Mouse (Mus musculus) midbrain, embryonic 14.5 days (tissue): ENCODE data around the gene Cdh23. TPM values are rescaled to one million over a fixed set of nuclear protein-coding genes. Genes with fewer than 3 reads are reported as not detected.

ENCODE experiments used
- ATAC-seq: fragments of 200-750 bp; cut with Nextera tagmentation; 2 replicates; pipeline ENCODE4 v1.8.0; 2017; ENCODE audit warnings: moderate number of reproducible peaks, moderate library complexity; ENCODE audit not compliant: low FRiP score, low TSS enrichment
- DNase-seq: peaks from one replicate; pipeline ENCODE4 v3.0.0-alpha.2; 2015
- H3K27ac ChIP-seq: fragments of 300-500 bp; sonication (generic); replicated peaks from 2 replicates; pipeline ENCODE4 v1.5.1; 2014; ENCODE audit warnings: mild to moderate bottlenecking, low read depth, low read length, moderate library complexity
- H3K27me3 ChIP-seq: fragments of 300-500 bp; sonication (generic); 2 replicates; pipeline ENCODE4 v1.6.1; 2014; ENCODE audit warnings: low read length, control low read depth, mixed read lengths; ENCODE audit not compliant: control insufficient read depth, insufficient read depth
- H3K36me3 ChIP-seq: fragments of 300-500 bp; sonication (generic); 2 replicates; pipeline ENCODE4 v1.6.1; 2014; ENCODE audit warnings: low read length, control low read depth; ENCODE audit not compliant: control insufficient read depth, insufficient read depth
- H3K4me1 ChIP-seq: fragments of 300-500 bp; sonication (generic); 2 replicates; pipeline ENCODE4 v1.6.1; 2014; ENCODE audit warnings: mild to moderate bottlenecking, antibody characterized with exemption, low read length, control low read depth; ENCODE audit not compliant: control insufficient read depth, insufficient read depth
- H3K4me2 ChIP-seq: fragments of 300-500 bp; sonication (generic); 2 replicates; pipeline ENCODE4 v1.6.1; 2014; ENCODE audit warnings: mild to moderate bottlenecking, low read length, moderate library complexity
- H3K4me3 ChIP-seq: fragments of 300-500 bp; sonication (generic); replicated peaks from 2 replicates; pipeline ENCODE4 v1.5.1; 2014; ENCODE audit warnings: low read depth, low read length
- H3K9ac ChIP-seq: fragments of 300-500 bp; sonication (generic); replicated peaks from 2 replicates; pipeline ENCODE4 v1.6.1; 2014; ENCODE audit warnings: mild to moderate bottlenecking, low read length, moderate library complexity
- H3K9me3 ChIP-seq: fragments of 300-500 bp; sonication (generic); 2 replicates; pipeline ENCODE4 v1.6.1; 2016; ENCODE audit warnings: low read length, control low read depth, mixed read lengths; ENCODE audit not compliant: control insufficient read depth
- WGBS: fragments of 180-500 bp; shearing (Covaris S2); extraction: QIAGEN DNeasy Blood & Tissue Kit; methylation state at CpG from one replicate; pipeline ENCODE4 v1.1.7; 2014; 5-methylcytosine and 5-hydroxymethylcytosine counted together
- polyA plus RNA-seq: library from polyadenylated mRNA; unstranded; fragments of >200 nt; fragmentation: Nextera tagmentation; extraction: Ambion mirVana; gene quantifications from 2 replicates; pipeline ENCODE4 v1.2.1, GENCODE M21; 2014

Cdh23 gene
- polyA plus RNA-seq, 1 experiment from 2014 or later = 5.0 TPM

GRCm38 (mm10) chr10:60328963-60329650, 367.2 kb downstream of the Cdh23 start:
- ATAC-seq = no peak
- no peak overlapping the region for H3K4me3 ChIP-seq
- H3K36me3 ChIP-seq = no peaks in the 10 kb centered on the region
- no peak overlapping the region for H3K4me2 ChIP-seq
- DNase-seq = peak; percentile 21
- no peak overlapping the region for H3K27ac ChIP-seq
- H3K27me3 ChIP-seq = no peaks in the 10 kb centered on the region
- no peaks in the 10 kb centered on the region for H3K9me3 ChIP-seq
- 79% methylated on average over 11 of the region's 11 CpGs for WGBS
- H3K9ac ChIP-seq = no peak overlapping the region
- H3K4me1 ChIP-seq = no peaks in the 10 kb centered on the region

GRCm38 (mm10) chr10:60316166-60316565, 380.1 kb downstream of the Cdh23 start:
- Histone ChIP-seq H3K4me3 (no peak overlapping the region), H3K27ac (no peak overlapping the region), H3K4me2 (no peak overlapping the region), H3K4me1 (no peaks in the 10 kb centered on the region), H3K27me3 (no peaks in the 10 kb centered on the region), H3K36me3 (no peaks in the 10 kb centered on the region), H3K9ac (no peak overlapping the region), H3K9me3 (peaks cover 3% of the 10 kb centered on the region; the same call in 1 of the 2 replicates)
- WGBS = 92% methylated on average over 4 of the region's 4 CpGs
- ATAC-seq (no peak), DNase-seq (no peak)

- 96% methylated on average over 5 of the region's 5 CpGs for WGBS
- DNase-seq (no peak), ATAC-seq (no peak)
- no peak overlapping the region for H3K4me3 ChIP-seq
- no peaks in the 10 kb centered on the region for H3K36me3 ChIP-seq
- H3K4me2 ChIP-seq = no peak overlapping the region
- H3K4me1 ChIP-seq = no peaks in the 10 kb centered on the region
- no peaks in the 10 kb centered on the region for H3K9me3 ChIP-seq
- no peak overlapping the region for H3K27ac ChIP-seq
- H3K9ac ChIP-seq = no peak overlapping the region
- no peaks in the 10 kb centered on the region for H3K27me3 ChIP-seq
These were observed 382.7 kb downstream of the Cdh23 start for GRCm38 (mm10) chr10:60313606-60314005.

GRCm38 (mm10) chr10:60310629-60311028, 385.7 kb downstream of the Cdh23 start:
- DNase-seq (no peak), ATAC-seq (no peak)
- H3K27ac ChIP-seq = no peak overlapping the region
- H3K9ac ChIP-seq = no peak overlapping the region
- H3K4me3 ChIP-seq = no peak overlapping the region
- no peak overlapping the region for H3K4me2 ChIP-seq
- no peaks in the 10 kb centered on the region for H3K9me3 ChIP-seq
- WGBS = 90% methylated on average over 13 of the region's 13 CpGs
- no peaks in the 10 kb centered on the region for H3K36me3 ChIP-seq
- H3K27me3 ChIP-seq = no peaks in the 10 kb centered on the region
- H3K4me1 ChIP-seq = no peaks in the 10 kb centered on the region

- H3K4me3 ChIP-seq = no peak overlapping the region
- no peak overlapping the region for H3K4me2 ChIP-seq
- ATAC-seq = peak; percentile 67
- H3K9me3 ChIP-seq = no peaks in the 10 kb centered on the region
- H3K27me3 ChIP-seq = no peaks in the 10 kb centered on the region
- H3K36me3 ChIP-seq = peaks cover 34% of the 10 kb centered on the region
- no peaks in the 10 kb centered on the region for H3K4me1 ChIP-seq
- no peak overlapping the region for H3K9ac ChIP-seq
- no peak overlapping the region for H3K27ac ChIP-seq
- DNase-seq = peak; percentile 92
- WGBS = 66% methylated on average over 15 of the region's 15 CpGs
These were observed 391.2 kb downstream of the Cdh23 start for GRCm38 (mm10) chr10:60304854-60305628.

GRCm38 (mm10) chr10:60303419-60303818, 392.9 kb downstream of the Cdh23 start:
- H3K27me3 ChIP-seq = no peaks in the 10 kb centered on the region
- no peak overlapping the region for H3K27ac ChIP-seq
- no peak overlapping the region for H3K9ac ChIP-seq
- no peak for DNase-seq
- H3K4me1 ChIP-seq = no peaks in the 10 kb centered on the region
- ATAC-seq = no peak
- peaks cover 50% of the 10 kb centered on the region for H3K36me3 ChIP-seq
- no peaks in the 10 kb centered on the region for H3K9me3 ChIP-seq
- H3K4me2 ChIP-seq = no peak overlapping the region
- WGBS = 86% methylated on average over 17 of the region's 17 CpGs
- H3K4me3 ChIP-seq = no peak overlapping the region

- ATAC-seq = no peak
- no peaks in the 10 kb centered on the region for H3K27me3 ChIP-seq
- peaks cover 83% of the 10 kb centered on the region for H3K36me3 ChIP-seq
- no peak for DNase-seq
- H3K4me1 ChIP-seq = no peaks in the 10 kb centered on the region
- no peaks in the 10 kb centered on the region for H3K9me3 ChIP-seq
- WGBS = 96% methylated on average over 12 of the region's 12 CpGs
- no peak overlapping the region for H3K4me2 ChIP-seq
- no peak overlapping the region for H3K9ac ChIP-seq
- H3K27ac ChIP-seq = no peak overlapping the region
- no peak overlapping the region for H3K4me3 ChIP-seq
These were observed 396.7 kb downstream of the Cdh23 start for GRCm38 (mm10) chr10:60299636-60300035.

GRCm38 (mm10) chr10:60296027-60296426, 400.3 kb downstream of the Cdh23 start:
- H3K9me3 ChIP-seq = no peaks in the 10 kb centered on the region
- no peaks in the 10 kb centered on the region for H3K4me1 ChIP-seq
- ATAC-seq = no peak
- H3K4me3 ChIP-seq = no peak overlapping the region
- peaks cover 87% of the 10 kb centered on the region for H3K36me3 ChIP-seq
- WGBS = 85% methylated on average over 9 of the region's 9 CpGs
- no peak overlapping the region for H3K27ac ChIP-seq
- H3K27me3 ChIP-seq = no peaks in the 10 kb centered on the region
- H3K4me2 ChIP-seq = no peak overlapping the region
- no peak overlapping the region for H3K9ac ChIP-seq
- no peak for DNase-seq

- no peak for ATAC-seq
- 95% methylated on average over 3 of the region's 3 CpGs for WGBS
- Histone ChIP-seq H3K4me2 (no peak overlapping the region), H3K27me3 (no peaks in the 10 kb centered on the region), H3K36me3 (peaks cover 80% of the 10 kb centered on the region), H3K4me1 (no peaks in the 10 kb centered on the region), H3K9me3 (no peaks in the 10 kb centered on the region), H3K4me3 (no peak overlapping the region), H3K9ac (no peak overlapping the region), H3K27ac (no peak overlapping the region)
- DNase-seq = no peak
These were observed 400.9 kb downstream of the Cdh23 start for GRCm38 (mm10) chr10:60295356-60295755.
